Mouse (Mus musculus) lung, postnatal 25 days (tissue): ENCODE data around the gene Hist1h2bj.

Experiments
- DNase-seq: peaks from one replicate; pipeline ENCODE4 v3.0.0; 2022; ENCODE audit warnings: low spot score

The Hist1h2bj gene

GRCm38 (mm10) chr13:22042568-22043502 is at the start of gene Hist1h2bj, which contains the start of gene Hist1h2ag:
Gene Hist1h2bj (plus strand): TSS chr13:22043214.
Gene Hist1h2ag (minus strand): TSS chr13:22042944.
- DNase-seq, result peak; percentile 97

- DNase-seq, result no peak
Measured at GRCm38 (mm10) chr13:21993957-21994738, 48.9 kb upstream of the Hist1h2bj start.

GRCm38 (mm10) chr13:21994896-21995295 is 48.1 kb upstream of the Hist1h2bj start:
- DNase-seq, result no peak

- DNase-seq, result no peak
Measured at GRCm38 (mm10) chr13:21995331-21995914, 47.6 kb upstream of the Hist1h2bj start.

GRCm38 (mm10) chr13:21996101-21996839 is 46.7 kb upstream of the Hist1h2bj start:
- no peak for DNase-seq

- no peak for DNase-seq
Measured at GRCm38 (mm10) chr13:21996840-21997185, 46.2 kb upstream of the Hist1h2bj start.

- no peak for DNase-seq
Measured at GRCm38 (mm10) chr13:21997201-21997820, 45.7 kb upstream of the Hist1h2bj start.

GRCm38 (mm10) chr13:21997821-21998220 is 45.2 kb upstream of the Hist1h2bj start:
- no peak for DNase-seq

- DNase-seq, result no peak
Measured at GRCm38 (mm10) chr13:21998412-21998811, 44.6 kb upstream of the Hist1h2bj start.

- DNase-seq, result no peak
Measured at GRCm38 (mm10) chr13:21999147-21999546, 43.9 kb upstream of the Hist1h2bj start.

GRCm38 (mm10) chr13:22001346-22001745 is 41.7 kb upstream of the Hist1h2bj start:
- no peak for DNase-seq

- DNase-seq, result no peak
Measured at GRCm38 (mm10) chr13:22001823-22002222, 41.2 kb upstream of the Hist1h2bj start.

- peak; percentile 38 for DNase-seq
Measured at GRCm38 (mm10) chr13:22005605-22006333, 37.2 kb upstream of the Hist1h2bj start.

- peak; percentile 51 for DNase-seq
Measured at GRCm38 (mm10) chr13:22006334-22007120, 36.5 kb upstream of the Hist1h2bj start.

- no peak for DNase-seq
Measured at GRCm38 (mm10) chr13:22007121-22007510, 35.9 kb upstream of the Hist1h2bj start.

- DNase-seq, result no peak
Measured at GRCm38 (mm10) chr13:22007872-22008271, 35.1 kb upstream of the Hist1h2bj start.

- no peak for DNase-seq
Measured at GRCm38 (mm10) chr13:22008707-22009106, 34.3 kb upstream of the Hist1h2bj start.

- DNase-seq, result no peak
Measured at GRCm38 (mm10) chr13:22009642-22010041, 33.4 kb upstream of the Hist1h2bj start, which contains the start of gene Prss16. Gene Prss16 (minus strand): TSS chr13:22009742.

- no peak for DNase-seq
Measured at GRCm38 (mm10) chr13:22013716-22014115, 29.3 kb upstream of the Hist1h2bj start.

- DNase-seq, result no peak
Measured at GRCm38 (mm10) chr13:22014411-22014845, 28.6 kb upstream of the Hist1h2bj start.
